Mouse (Mus musculus) embryonic facial prominence, embryonic 12.5 days (tissue): ENCODE data around the gene Mnd1. TPM values are rescaled to one million over a fixed set of nuclear protein-coding genes. Genes with fewer than 3 reads are reported as not detected.

ENCODE experiments used
- ATAC-seq: fragments of 200-750 bp; cut with Nextera tagmentation; 2 replicates; pipeline ENCODE4 v1.8.0; 2017; ENCODE audit not compliant: insufficient number of reproducible peaks, insufficient read depth, low FRiP score, low TSS enrichment
- H3K27ac ChIP-seq: fragments of 300-500 bp; sonication (generic); 2 replicates; pipeline ENCODE4 v1.5.1; 2016; ENCODE audit warnings: mild to moderate bottlenecking
- H3K27me3 ChIP-seq: fragments of 300-500 bp; sonication (generic); 2 replicates; pipeline ENCODE4 v1.6.1; 2016; ENCODE audit warnings: mild to moderate bottlenecking, moderate library complexity
- H3K36me3 ChIP-seq: fragments of 300-500 bp; sonication (generic); 2 replicates; pipeline ENCODE4 v1.6.1; 2016; ENCODE audit warnings: mild to moderate bottlenecking
- H3K4me1 ChIP-seq: fragments of 300-500 bp; sonication (generic); 2 replicates; pipeline ENCODE4 v1.6.1; 2016
- H3K4me2 ChIP-seq: fragments of 300-500 bp; sonication (generic); replicated peaks from 2 replicates; pipeline ENCODE4 v1.6.1; 2016; ENCODE audit warnings: mild to moderate bottlenecking, moderate library complexity
- H3K4me3 ChIP-seq: fragments of 300-500 bp; sonication (generic); 2 replicates; pipeline ENCODE4 v1.5.1; 2016; ENCODE audit warnings: mild to moderate bottlenecking
- H3K9ac ChIP-seq: fragments of 300-500 bp; sonication (generic); 2 replicates; pipeline ENCODE4 v1.6.1; 2016; ENCODE audit warnings: mild to moderate bottlenecking, moderate library complexity
- H3K9me3 ChIP-seq: fragments of 300-500 bp; sonication (generic); 2 replicates; pipeline ENCODE4 v1.6.1; 2016; ENCODE audit warnings: mild to moderate bottlenecking, moderate library complexity
- WGBS: fragments of 180-500 bp; shearing (Covaris S2); methylation state at CpG from one replicate; pipeline ENCODE4 v1.1.7; 2016; 5-methylcytosine and 5-hydroxymethylcytosine counted together
- polyA plus RNA-seq: library from polyadenylated mRNA; unstranded; fragments of >200 nt; fragmentation: Nextera tagmentation; extraction: Ambion mirVana; gene quantifications from 2 replicates; pipeline ENCODE4 v1.2.1, GENCODE M21; 2016

Gene Mnd1
- polyA plus RNA-seq, 1 experiment from 2014 or later = 15.7 TPM

- WGBS = 85% methylated on average over 3 of the region's 3 CpGs
- no peaks in the 10 kb centered on the region for H3K27me3 ChIP-seq
- H3K9ac ChIP-seq = no peak overlapping the region
- H3K9me3 ChIP-seq = no peaks in the 10 kb centered on the region
- no peak overlapping the region for H3K4me3 ChIP-seq
- peaks cover 30% of the 10 kb centered on the region for H3K4me1 ChIP-seq
- H3K36me3 ChIP-seq = no peaks in the 10 kb centered on the region
- no peak overlapping the region for H3K4me2 ChIP-seq
- H3K27ac ChIP-seq = no peak overlapping the region
- ATAC-seq = no peak
Measured at GRCm38 (mm10) chr3:84126721-84127120, 28.9 kb downstream of the Mnd1 start.

GRCm38 (mm10) chr3:84125704-84126289 lies 29.8 kb downstream of the Mnd1 start:
- H3K4me1 ChIP-seq = peaks cover 29% of the 10 kb centered on the region
- H3K27ac ChIP-seq = no peak overlapping the region
- H3K9ac ChIP-seq = no peak overlapping the region
- WGBS = 65% methylated on average over 6 of the region's 6 CpGs
- H3K4me2 ChIP-seq = no peak overlapping the region
- no peaks in the 10 kb centered on the region for H3K36me3 ChIP-seq
- H3K9me3 ChIP-seq = no peaks in the 10 kb centered on the region
- H3K27me3 ChIP-seq = no peaks in the 10 kb centered on the region
- H3K4me3 ChIP-seq = no peak overlapping the region
- no peak for ATAC-seq

GRCm38 (mm10) chr3:84123461-84123860 lies 32.1 kb downstream of the Mnd1 start:
- no peak overlapping the region for H3K4me2 ChIP-seq
- H3K9ac ChIP-seq = no peak overlapping the region
- no peaks in the 10 kb centered on the region for H3K9me3 ChIP-seq
- 59% methylated on average over 3 of the region's 3 CpGs for WGBS
- H3K27ac ChIP-seq = no peak overlapping the region
- no peaks in the 10 kb centered on the region for H3K27me3 ChIP-seq
- H3K4me3 ChIP-seq = no peak overlapping the region
- no peaks in the 10 kb centered on the region for H3K36me3 ChIP-seq
- ATAC-seq = no peak
- peaks cover 16% of the 10 kb centered on the region for H3K4me1 ChIP-seq

GRCm38 (mm10) chr3:84118718-84119117 lies 36.9 kb downstream of the Mnd1 start:
- H3K4me2 ChIP-seq = no peak overlapping the region
- ATAC-seq = no peak
- H3K4me1 ChIP-seq = no peaks in the 10 kb centered on the region
- H3K27me3 ChIP-seq = no peaks in the 10 kb centered on the region
- H3K36me3 ChIP-seq = no peaks in the 10 kb centered on the region
- H3K4me3 ChIP-seq = no peak overlapping the region
- no peak overlapping the region for H3K9ac ChIP-seq
- no peaks in the 10 kb centered on the region for H3K9me3 ChIP-seq
- H3K27ac ChIP-seq = no peak overlapping the region
- WGBS = 71% methylated on average over 7 of the region's 7 CpGs

- H3K27ac ChIP-seq = no peak overlapping the region
- H3K4me1 ChIP-seq = no peaks in the 10 kb centered on the region
- 77% methylated on average over 7 of the region's 7 CpGs for WGBS
- H3K27me3 ChIP-seq = no peaks in the 10 kb centered on the region
- H3K4me2 ChIP-seq = no peak overlapping the region
- H3K4me3 ChIP-seq = no peak overlapping the region
- no peak overlapping the region for H3K9ac ChIP-seq
- no peaks in the 10 kb centered on the region for H3K9me3 ChIP-seq
- no peak for ATAC-seq
- no peaks in the 10 kb centered on the region for H3K36me3 ChIP-seq
Measured at GRCm38 (mm10) chr3:84118178-84118577, 37.4 kb downstream of the Mnd1 start.

- no peak overlapping the region for H3K4me3 ChIP-seq
- ATAC-seq = no peak
- H3K9ac ChIP-seq = no peak overlapping the region
- no peak overlapping the region for H3K27ac ChIP-seq
- no peaks in the 10 kb centered on the region for H3K4me1 ChIP-seq
- no peaks in the 10 kb centered on the region for H3K9me3 ChIP-seq
- WGBS = 82% methylated on average over 2 of the region's 2 CpGs
- H3K27me3 ChIP-seq = no peaks in the 10 kb centered on the region
- no peaks in the 10 kb centered on the region for H3K36me3 ChIP-seq
- no peak overlapping the region for H3K4me2 ChIP-seq
Measured at GRCm38 (mm10) chr3:84108614-84109013, 47.0 kb downstream of the Mnd1 start.

GRCm38 (mm10) chr3:84106106-84106505 lies 49.5 kb downstream of the Mnd1 start:
- 71% methylated on average over 2 of the region's 2 CpGs for WGBS
- H3K4me1 ChIP-seq = no peaks in the 10 kb centered on the region

GRCm38 (mm10) chr3:84103536-84103935 lies 52.0 kb downstream of the Mnd1 start:
- Histone ChIP-seq H3K36me3 (no peaks in the 10 kb centered on the region), H3K4me3 (no peak overlapping the region), H3K4me2 (no peak overlapping the region), H3K4me1 (no peaks in the 10 kb centered on the region), H3K9me3 (no peaks in the 10 kb centered on the region), H3K9ac (no peak overlapping the region), H3K27me3 (peaks cover 4% of the 10 kb centered on the region; the same call in 1 of the 2 replicates), H3K27ac (no peak overlapping the region)
- ATAC-seq = no peak
- WGBS = 77% methylated on average over 2 of the region's 2 CpGs

More at GRCm38 (mm10) chr3:84106106-84106505, 49.5 kb downstream of the Mnd1 start:
- H3K36me3 ChIP-seq = no peaks in the 10 kb centered on the region
- H3K9ac ChIP-seq = no peak overlapping the region
- H3K27me3 ChIP-seq = peaks cover 4% of the 10 kb centered on the region; the same call in 1 of the 2 replicates
- no peaks in the 10 kb centered on the region for H3K9me3 ChIP-seq
- no peak overlapping the region for H3K27ac ChIP-seq
- ATAC-seq = no peak
- no peak overlapping the region for H3K4me2 ChIP-seq
- H3K4me3 ChIP-seq = no peak overlapping the region

GRCm38 (mm10) chr3:84092875-84093274 lies 62.7 kb downstream of the Mnd1 start:
- no peak for ATAC-seq
- Histone ChIP-seq H3K9ac (no peak overlapping the region), H3K4me3 (no peak overlapping the region), H3K27me3 (no peaks in the 10 kb centered on the region), H3K4me2 (no peak overlapping the region), H3K9me3 (no peaks in the 10 kb centered on the region), H3K4me1 (no peaks in the 10 kb centered on the region), H3K36me3 (no peaks in the 10 kb centered on the region), H3K27ac (no peak overlapping the region)
- WGBS = 93% methylated on average over 2 of the region's 2 CpGs

GRCm38 (mm10) chr3:84090982-84091381 lies 64.6 kb downstream of the Mnd1 start:
- ATAC-seq = no peak
- Histone ChIP-seq H3K4me3 (no peak overlapping the region), H3K36me3 (no peaks in the 10 kb centered on the region), H3K4me2 (no peak overlapping the region), H3K27me3 (no peaks in the 10 kb centered on the region), H3K9ac (no peak overlapping the region), H3K4me1 (no peaks in the 10 kb centered on the region), H3K9me3 (no peaks in the 10 kb centered on the region), H3K27ac (no peak overlapping the region)
- WGBS = 32% methylated on average over 2 of the region's 2 CpGs

GRCm38 (mm10) chr3:84086921-84087320 lies 68.7 kb downstream of the Mnd1 start:
- no peak for ATAC-seq
- H3K27ac ChIP-seq = no peak overlapping the region
- H3K27me3 ChIP-seq = no peaks in the 10 kb centered on the region

GRCm38 (mm10) chr3:84086337-84086736 lies 69.2 kb downstream of the Mnd1 start:
- Histone ChIP-seq H3K27me3 (no peaks in the 10 kb centered on the region), H3K27ac (no peak overlapping the region), H3K9ac (no peak overlapping the region), H3K4me3 (no peak overlapping the region), H3K4me1 (no peaks in the 10 kb centered on the region; the same call in 1 of the 2 replicates), H3K9me3 (no peaks in the 10 kb centered on the region), H3K36me3 (no peaks in the 10 kb centered on the region), H3K4me2 (no peak overlapping the region)
- 86% methylated on average over 7 of the region's 7 CpGs for WGBS
- no peak for ATAC-seq

More at GRCm38 (mm10) chr3:84086921-84087320, 68.7 kb downstream of the Mnd1 start:
- Histone ChIP-seq H3K4me1 (no peaks in the 10 kb centered on the region; the same call in 1 of the 2 replicates), H3K36me3 (no peaks in the 10 kb centered on the region), H3K4me3 (no peak overlapping the region), H3K4me2 (no peak overlapping the region), H3K9ac (no peak overlapping the region), H3K9me3 (no peaks in the 10 kb centered on the region)
- 39% methylated on average over 2 of the region's 2 CpGs for WGBS
